Mouse (Mus musculus) C2C12 (cell line): Measurements from ENCODE around the gene Nckap5l.

Experiments used
- CTCF ChIP-seq: IDR thresholded peaks from one replicate; pipeline ENCODE4 v1.5.1; 2011; ENCODE audit not compliant: control insufficient read depth, insufficient read depth, insufficient read length
- FOSL1 ChIP-seq: IDR thresholded peaks from one replicate; pipeline ENCODE4 v1.8.0; 2011; ENCODE audit warnings: mild to moderate bottlenecking, low read length; ENCODE audit not compliant: poor library complexity, insufficient read depth, severe bottlenecking
- USF1 ChIP-seq: IDR thresholded peaks from one replicate; pipeline ENCODE4 v1.6.1; 2011; ENCODE audit warnings: low read depth, mild to moderate bottlenecking, control low read depth, moderate library complexity

DNA sequence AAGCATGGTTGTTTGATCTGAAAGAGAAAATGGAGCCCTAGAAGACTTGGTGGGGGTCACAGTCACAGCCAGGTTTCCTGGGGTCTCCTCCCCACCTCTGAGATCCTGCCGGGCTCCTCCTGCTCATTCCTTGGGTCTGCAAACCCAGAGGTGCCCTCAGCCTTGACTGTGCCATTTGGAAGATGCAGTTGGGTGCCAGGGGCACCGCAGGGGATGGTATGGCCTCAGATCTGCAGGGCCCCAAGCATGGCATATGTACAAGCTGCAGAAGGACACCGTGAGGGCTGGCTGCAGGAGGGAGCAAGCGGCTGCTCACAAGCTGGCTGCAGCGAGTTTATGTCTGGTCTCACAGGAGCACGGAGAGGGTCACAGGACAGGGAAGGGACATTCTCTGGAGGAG is 42.2 kb upstream of the Nckap5l start:
- TF ChIP-seq FOSL1 (no peak), CTCF (no peak), USF1 (no peak)
